ENCODE assay signal across 25 mouse cellular contexts in the genomic region with DNA sequence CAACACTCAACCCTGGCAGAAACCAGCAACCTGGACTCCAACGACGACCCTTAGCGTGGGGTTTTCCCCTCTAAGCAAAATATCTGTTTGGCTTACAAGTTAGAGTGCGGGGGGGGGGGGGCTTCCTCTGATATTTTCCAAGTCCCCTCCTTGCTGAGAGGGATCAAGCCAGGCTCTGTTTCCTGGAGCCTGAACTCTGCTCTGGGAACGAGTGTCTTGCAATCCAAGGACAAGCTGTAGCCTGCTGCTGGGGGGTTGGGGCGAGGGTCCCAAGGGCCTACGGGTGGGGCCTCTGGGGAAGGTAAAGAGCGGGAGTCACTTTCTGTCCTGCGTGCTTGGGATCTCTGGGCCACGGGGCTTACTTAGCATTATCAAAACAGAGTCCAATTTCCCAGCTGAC. TPM values are rescaled to one million over a fixed set of nuclear protein-coding genes. Genes with fewer than 3 reads are reported as not detected.
DNase-seq lines count a peak whose midpoint lies in the region; ATAC-seq and TF ChIP-seq lines count a peak whose summit lies in the region.
"Had no signal": no experiment of that assay in that cellular context is flagged by ENCODE, and none has a peak within 500 bp of the region (broad histone marks: within the 10 kb centered on the region; RNA-seq: fewer than 3 reads in every experiment).

No protein-coding gene starts in this region.

- ATAC-seq in neural tube, embryonic 11.5 days (ENCODE audit: insufficient read depth, low FRiP score, low TSS enrichment): no peak
- no peak for ATAC-seq in hindbrain, embryonic 15.5 days (ENCODE audit: low FRiP score, low read depth)
- ATAC-seq in midbrain, embryonic 14.5 days (ENCODE audit: low FRiP score, low TSS enrichment): no peak
- no peak for ATAC-seq in neural tube, embryonic 15.5 days (ENCODE audit: low FRiP score)
- ATAC-seq: intestine, embryonic 15.5 days had no signal

- H3K9me3 ChIP-seq in neural tube, embryonic 11.5 days (ENCODE audit: control insufficient read depth, low read length): no peaks in the 10 kb centered on the region
- no peaks in the 10 kb centered on the region for H3K9me3 ChIP-seq in hindbrain, embryonic 15.5 days
- no peaks in the 10 kb centered on the region for H3K9me3 ChIP-seq in midbrain, embryonic 14.5 days (ENCODE audit: control insufficient read depth, low read length)
- H3K9me3 ChIP-seq in neural tube, embryonic 15.5 days (replicated peaks): no peaks in the 10 kb centered on the region
- H3K9me3 ChIP-seq: intestine, embryonic 15.5 days; limb, embryonic 12.5 days; liver, embryonic 13.5 days had no signal

- H3K9ac ChIP-seq in neural tube, embryonic 11.5 days (ENCODE audit: low read length): peak overlapping the region; percentile 54
- H3K9ac ChIP-seq in hindbrain, embryonic 15.5 days: peak overlapping the region; percentile 60
- H3K9ac ChIP-seq in midbrain, embryonic 14.5 days (replicated peaks; ENCODE audit: low read length): peak overlapping the region; percentile 83
- peak overlapping the region; percentile 47 for H3K9ac ChIP-seq in neural tube, embryonic 15.5 days (replicated peaks)
- H3K9ac ChIP-seq in heart, adult 2 months (ENCODE audit: low read depth, low read length): no peak overlapping the region
- H3K9ac ChIP-seq: intestine, embryonic 15.5 days; limb, embryonic 12.5 days; liver, embryonic 13.5 days; lung, embryonic 14.5 days had no signal

- peaks cover 8% of the 10 kb centered on the region; the same call in 1 of the 2 replicates for H3K4me1 ChIP-seq in neural tube, embryonic 11.5 days (ENCODE audit: control insufficient read depth, insufficient read depth, low read length)
- peaks cover 14% of the 10 kb centered on the region for H3K4me1 ChIP-seq in hindbrain, embryonic 15.5 days (replicated peaks)
- peaks cover 4% of the 10 kb centered on the region for H3K4me1 ChIP-seq in midbrain, embryonic 14.5 days (ENCODE audit: control insufficient read depth, insufficient read depth, low read length)
- 0 out of 2 replicates have a peak, but pooled peaks cover 6% of the 10 kb centered on the region for H3K4me1 ChIP-seq in neural tube, embryonic 15.5 days
- H3K4me1 ChIP-seq in heart, adult 2 months (ENCODE audit: control insufficient read depth, insufficient read depth, low read length): no peaks in the 10 kb centered on the region
- H3K4me1 ChIP-seq: intestine, embryonic 15.5 days; limb, embryonic 12.5 days; liver, embryonic 13.5 days had no signal

- intact Hi-C loops in heart, adult 2 months (cut with DNase I): no loop called here

- no peak for TF ChIP-seq POLR2A in heart, adult 2 months (IDR thresholded peaks at IDR 0.05; ENCODE audit: insufficient read depth, low read depth, low read length)

- H3K79me2 ChIP-seq in heart, adult 2 months (replicated peaks; ENCODE audit: control insufficient read depth, insufficient read depth, low read length): no peaks in the 10 kb centered on the region

- H3K36me3 ChIP-seq in neural tube, embryonic 11.5 days (ENCODE audit: control insufficient read depth, insufficient read depth, low read length): no peaks in the 10 kb centered on the region
- no peaks in the 10 kb centered on the region for H3K36me3 ChIP-seq in hindbrain, embryonic 15.5 days
- H3K36me3 ChIP-seq in midbrain, embryonic 14.5 days (ENCODE audit: control insufficient read depth, insufficient read depth, low read length): no peaks in the 10 kb centered on the region
- H3K36me3 ChIP-seq in neural tube, embryonic 15.5 days: no peaks in the 10 kb centered on the region
- H3K36me3 ChIP-seq in heart, adult 2 months (ENCODE audit: control insufficient read depth, insufficient read depth, low read length): no peaks in the 10 kb centered on the region
- H3K36me3 ChIP-seq: intestine, embryonic 15.5 days; limb, embryonic 12.5 days; liver, embryonic 13.5 days had no signal

- H3K4me3 ChIP-seq in neural tube, embryonic 11.5 days (ENCODE audit: low read depth, low read length): peak overlapping the region; percentile 23
- peak overlapping the region; percentile 31 for H3K4me3 ChIP-seq in hindbrain, embryonic 15.5 days
- peak overlapping the region; percentile 44 for H3K4me3 ChIP-seq in midbrain, embryonic 14.5 days (replicated peaks; ENCODE audit: low read depth, low read length)
- peak overlapping the region; percentile 31 for H3K4me3 ChIP-seq in neural tube, embryonic 15.5 days (replicated peaks)
- H3K4me3 ChIP-seq in heart, adult 2 months: no peak overlapping the region
- H3K4me3 ChIP-seq: intestine, embryonic 15.5 days; left cerebral cortex, adult 2 months; limb, embryonic 12.5 days; liver, embryonic 13.5 days had no signal

- TF ChIP-seq EP300 in heart, adult 2 months (IDR thresholded peaks at IDR 0.05; ENCODE audit: insufficient read depth, low read depth, low read length): no peak

- peak overlapping the region; percentile 81 for H3K27ac ChIP-seq in neural tube, embryonic 11.5 days (ENCODE audit: low read depth, low read length)
- peak overlapping the region; percentile 90 for H3K27ac ChIP-seq in hindbrain, embryonic 15.5 days (replicated peaks)
- H3K27ac ChIP-seq in midbrain, embryonic 14.5 days (replicated peaks; ENCODE audit: low read depth, low read length): peak overlapping the region; percentile 96
- peak overlapping the region; percentile 88 for H3K27ac ChIP-seq in neural tube, embryonic 15.5 days (replicated peaks)
- no peak overlapping the region for H3K27ac ChIP-seq in heart, adult 2 months
- H3K27ac ChIP-seq: intestine, embryonic 15.5 days; left cerebral cortex, adult 2 months; limb, embryonic 12.5 days; liver, embryonic 13.5 days had no signal

- peak overlapping the region; percentile 49 for H3K4me2 ChIP-seq in neural tube, embryonic 11.5 days (ENCODE audit: low read depth)
- peak overlapping the region; percentile 64 for H3K4me2 ChIP-seq in hindbrain, embryonic 15.5 days
- H3K4me2 ChIP-seq in midbrain, embryonic 14.5 days (ENCODE audit: low read length): peak overlapping the region; percentile 72
- H3K4me2 ChIP-seq in neural tube, embryonic 15.5 days: peak overlapping the region; percentile 55
- H3K4me2 ChIP-seq: intestine, embryonic 15.5 days; limb, embryonic 12.5 days; liver, embryonic 13.5 days; lung, embryonic 14.5 days had no signal

- H3K27me3 ChIP-seq in neural tube, embryonic 11.5 days (ENCODE audit: control insufficient read depth, insufficient read depth, low read length): peaks cover 91% of the 10 kb centered on the region
- H3K27me3 ChIP-seq in hindbrain, embryonic 15.5 days: peaks cover 48% of the 10 kb centered on the region
- H3K27me3 ChIP-seq in midbrain, embryonic 14.5 days (ENCODE audit: control insufficient read depth, insufficient read depth, low read length): peaks cover 64% of the 10 kb centered on the region
- peaks cover 70% of the 10 kb centered on the region for H3K27me3 ChIP-seq in neural tube, embryonic 15.5 days (replicated peaks)
- peaks cover 12% of the 10 kb centered on the region for H3K27me3 ChIP-seq in heart, adult 2 months (ENCODE audit: control insufficient read depth, insufficient read depth, low read length)

- no peak for DNase-seq in neural tube, embryonic 11.5 days (ENCODE audit: low spot score)
- DNase-seq in neural tube, embryonic 10.5 days (ENCODE audit: extremely low spot score, low spot score): no peak
- DNase-seq in midbrain, embryonic 14.5 days: no peak
- DNase-seq in embryo, embryonic 10 days (ENCODE audit: low spot score): no peak
- no peak for DNase-seq in frontal cortex, postnatal 14 days (ENCODE audit: low spot score in 2 of 2)
- DNase-seq in heart, adult 2 months: no peak
- DNase-seq: adrenal gland, adult 8-10 months; cerebellum, adult 9-11 months; heart, postnatal 36 days; kidney, adult 9 months; kidney, postnatal 4 days; layer of hippocampus, adult 9-11 months; liver, embryonic 13.5 days; lung, embryonic 14.5 days; lung, postnatal 36 days; thymus, adult 2 months had no signal

- no peak for TF ChIP-seq CTCF in heart, adult 2 months (IDR thresholded peaks at IDR 0.05)

- WGBS in neural tube, embryonic 11.5 days: 0% methylated on average over 10 of the region's 10 CpGs
- WGBS in hindbrain, embryonic 15.5 days: 3% methylated on average over 10 of the region's 10 CpGs
- 2% methylated on average over 10 of the region's 10 CpGs for WGBS in midbrain, embryonic 14.5 days
- under 1% methylated on average over 10 of the region's 10 CpGs for WGBS in neural tube, embryonic 15.5 days
- 2% methylated on average over 10 of the region's 10 CpGs for WGBS in heart, adult 2 months

RNA-seq across cellular contexts. Expression of gene Lhx5, which starts 4.9 kb away (rescaled TPM):
- 29.9 and 31.2 TPM in 2 replicates for polyA plus RNA-seq in neural tube, embryonic 11.5 days (2014; fragmentation: Nextera tagmentation; extraction: Ambion mirVana)
- 26.3 and 31.4 TPM in 2 replicates for polyA plus RNA-seq in hindbrain, embryonic 15.5 days (2015; fragmentation: Nextera tagmentation; extraction: Ambion mirVana)
- polyA plus RNA-seq in midbrain, embryonic 14.5 days (2014; fragmentation: Nextera tagmentation; extraction: Ambion mirVana): 34.1 and 44.9 TPM in 2 replicates
- polyA plus RNA-seq in neural tube, embryonic 15.5 days (2015; fragmentation: Nextera tagmentation; extraction: Ambion mirVana): 18.7 and 22.4 TPM in 2 replicates
- total RNA-seq in heart, adult 2 months (2021): not detected
- polyA plus RNA-seq in heart, adult 2 months (2012; rRNA removed): not detected in 2 replicates
- total RNA-seq: adrenal gland, adult 8-10 months; gastrocnemius, postnatal 4 days; heart, postnatal 36 days; left cerebral cortex, adult 2 months had no signal
- polyA plus RNA-seq: C2C12; embryonic facial prominence, embryonic 14.5 days; heart, embryonic 14.5 days; intestine, embryonic 15.5 days; limb, embryonic 12.5 days; liver, embryonic 13.5 days; lung, embryonic 14.5 days had no signal

RNA-seq across cellular contexts. Expression of gene Sdsl, which starts 46.0 kb away (rescaled TPM):
- polyA plus RNA-seq in neural tube, embryonic 11.5 days (2014; fragmentation: Nextera tagmentation; extraction: Ambion mirVana): 5.3 and 5.9 TPM in 2 replicates
- 6.5 and 6.9 TPM in 2 replicates for polyA plus RNA-seq in hindbrain, embryonic 15.5 days (2015; fragmentation: Nextera tagmentation; extraction: Ambion mirVana)
- 6.0 TPM in 2 replicates for polyA plus RNA-seq in midbrain, embryonic 14.5 days (2014; fragmentation: Nextera tagmentation; extraction: Ambion mirVana)
- 7.9 TPM in 2 replicates for polyA plus RNA-seq in neural tube, embryonic 15.5 days (2015; fragmentation: Nextera tagmentation; extraction: Ambion mirVana)
- 1 to 10 TPM; 8.8 to 9.8 TPM for total RNA-seq in heart, adult 2 months (2021)
- polyA plus RNA-seq in heart, adult 2 months (2012; rRNA removed): 12.6 and 13.5 TPM in 2 replicates

RNA-seq across cellular contexts. Expression of gene Sds, which starts 49.8 kb away (rescaled TPM):
- not detected in 2 replicates for polyA plus RNA-seq in neural tube, embryonic 11.5 days (2014; fragmentation: Nextera tagmentation; extraction: Ambion mirVana)
- not detected in 2 replicates for polyA plus RNA-seq in hindbrain, embryonic 15.5 days (2015; fragmentation: Nextera tagmentation; extraction: Ambion mirVana)
- polyA plus RNA-seq in midbrain, embryonic 14.5 days (2014; fragmentation: Nextera tagmentation; extraction: Ambion mirVana): 0.55 TPM in 1 of 2 replicates, not detected in the other
- not detected in 2 replicates for polyA plus RNA-seq in neural tube, embryonic 15.5 days (2015; fragmentation: Nextera tagmentation; extraction: Ambion mirVana)
- total RNA-seq in heart, adult 2 months (2021): 1 to 10 TPM; 1.2 to 3.0 TPM
- polyA plus RNA-seq in heart, adult 2 months (2012; rRNA removed): 5.6 and 10.9 TPM in 2 replicates
- total RNA-seq: gastrocnemius, postnatal 4 days had no signal
- polyA plus RNA-seq: embryonic facial prominence, embryonic 14.5 days; heart, embryonic 14.5 days; intestine, embryonic 15.5 days; limb, embryonic 12.5 days; liver, embryonic 13.5 days; lung, embryonic 14.5 days had no signal

Comparison
In these comparisons a context has a peak if more than half of its experiments do, and no peak if none do; other contexts are left out.
1. RNA of gene Lhx5, which starts 4.9 kb away (polyA plus RNA-seq): 34.1 to 44.9 TPM in midbrain, embryonic 14.5 days, 26.3 to 31.4 TPM in hindbrain, embryonic 15.5 days, 29.9 to 31.2 TPM in neural tube, embryonic 11.5 days and 18.7 to 22.4 TPM in neural tube, embryonic 15.5 days; not detected in heart, adult 2 months; every median in the first group is over 10 times any median in the second.
2. Peak in every context shown above with its lines, with median percentiles within 50 percentile points of each other: H3K4me2 ChIP-seq.